Mouse (Mus musculus) left cerebral cortex, postnatal 10 days (tissue): ENCODE measurements around the gene Lcn8. TPM values are rescaled to one million over a fixed set of nuclear protein-coding genes. Genes with fewer than 3 reads are reported as not detected.

Source experiments
- DNase-seq, 2 experiments: peaks; one replicate each; pipeline ENCODE4 v3.0.0; 2021 to 2022; ENCODE audit warnings: low spot score in 2 of 2, mixed read lengths in 1 of 2; ENCODE audit errors: extremely low spot score in 1 of 2
- intact Hi-C: fragments of 180-260 bp; cut with DNase I; formaldehyde crosslinking; loops from one replicate; pipeline ENCODE4 v1.15.1; 2025
- total RNA-seq, 2 experiments: library from RNA; stranded (reverse); gene quantifications; 2 replicates each; pipeline ENCODE4 v1.2.3; 2021

Lcn8 gene
- not detected for total RNA-seq

DNA sequence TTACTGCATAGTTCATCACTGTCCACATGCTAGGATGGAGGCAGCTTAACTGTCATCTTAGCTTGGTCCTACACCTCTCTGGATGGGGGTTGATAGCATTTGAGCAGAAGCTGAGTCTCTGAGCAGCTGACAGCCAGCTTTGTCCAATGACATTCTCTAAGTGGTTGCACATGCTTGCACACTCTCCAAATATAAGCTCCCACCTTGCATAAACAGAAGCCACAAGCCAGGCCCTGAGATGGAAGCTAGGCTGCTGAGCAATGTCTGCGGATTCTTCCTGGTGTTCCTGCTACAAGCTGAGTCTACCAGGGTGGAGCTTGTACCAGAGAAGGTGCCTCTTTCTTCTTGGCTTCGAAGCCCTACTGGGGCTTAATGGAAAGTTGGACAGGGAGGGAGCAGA is at the start of gene Lcn8:
Lcn8 (plus strand) TSS at position 219 of the 400 bp plus-strand sequence.
- no peak for DNase-seq
- intact Hi-C loops, result no loop called here

DNA sequence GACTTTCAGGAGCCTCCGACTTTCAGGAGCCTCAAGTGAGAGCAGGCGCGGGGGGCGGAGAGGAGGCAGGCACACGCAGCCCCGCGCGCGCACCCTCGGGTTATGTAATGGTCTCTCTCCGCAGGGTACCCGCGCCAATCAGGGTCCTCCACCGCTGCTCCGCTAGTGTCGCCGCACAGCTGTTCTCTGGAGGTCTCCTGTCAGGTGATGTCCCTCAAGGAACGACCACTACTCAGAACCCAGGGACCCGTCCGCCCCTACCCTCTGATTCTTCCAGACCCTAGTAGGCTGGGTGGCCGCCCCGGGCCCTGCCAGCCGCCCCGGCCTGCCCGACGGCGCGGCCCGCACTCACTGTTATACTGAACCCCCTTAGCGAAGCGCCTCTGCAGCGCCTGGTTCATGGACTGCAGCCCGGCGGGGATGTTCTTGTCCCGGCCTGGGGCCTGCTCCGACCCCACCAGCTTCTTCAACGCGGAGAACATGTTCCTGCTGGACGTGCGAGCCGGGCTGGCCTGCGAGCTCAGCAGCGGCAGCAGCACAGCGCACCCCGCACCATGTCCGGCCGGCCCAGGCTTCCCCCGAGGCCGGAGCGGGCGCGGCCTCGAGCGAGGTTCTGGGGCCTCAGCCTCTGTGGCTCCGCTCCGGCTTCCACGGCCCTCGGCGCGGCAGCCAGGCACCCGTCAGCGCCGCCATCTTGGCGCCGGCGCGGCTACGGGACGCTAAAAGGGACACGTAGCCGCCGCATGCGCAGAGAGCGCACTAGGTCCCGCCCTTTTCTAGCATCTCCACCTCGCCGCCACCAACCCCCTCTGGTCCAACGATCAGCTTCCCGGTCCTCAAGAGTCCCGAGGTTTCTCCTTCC is 44.9 kb upstream of the Lcn8 start, which contains the start of gene Rabl6:
Rabl6 (minus strand) TSS at position 761 of the 862 bp plus-strand sequence.
- peak; percentile 85 to 94 for DNase-seq
- intact Hi-C loops, result no loop called here

DNA sequence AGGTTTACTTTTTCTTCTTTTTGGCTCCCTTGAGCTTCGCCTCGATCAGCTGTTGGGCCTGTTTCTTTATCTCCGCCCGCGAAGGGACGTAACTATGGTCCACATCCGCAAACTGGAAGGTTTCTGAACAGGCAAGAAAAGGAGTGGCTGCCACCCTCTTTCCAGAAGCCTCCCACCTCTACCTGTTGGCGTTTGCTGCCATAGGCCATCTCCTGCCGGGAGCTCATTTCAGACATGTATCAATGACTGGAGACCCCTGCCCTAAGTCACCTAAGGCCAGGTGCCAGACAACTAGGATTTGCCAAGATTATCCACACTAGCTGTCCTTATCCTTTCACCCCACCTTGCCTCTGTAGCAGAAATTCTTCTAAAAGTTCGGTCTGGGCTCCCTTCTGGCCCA is 44.2 kb upstream of the Lcn8 start:
- no peak for DNase-seq
- intact Hi-C loops, result no loop called here

DNA sequence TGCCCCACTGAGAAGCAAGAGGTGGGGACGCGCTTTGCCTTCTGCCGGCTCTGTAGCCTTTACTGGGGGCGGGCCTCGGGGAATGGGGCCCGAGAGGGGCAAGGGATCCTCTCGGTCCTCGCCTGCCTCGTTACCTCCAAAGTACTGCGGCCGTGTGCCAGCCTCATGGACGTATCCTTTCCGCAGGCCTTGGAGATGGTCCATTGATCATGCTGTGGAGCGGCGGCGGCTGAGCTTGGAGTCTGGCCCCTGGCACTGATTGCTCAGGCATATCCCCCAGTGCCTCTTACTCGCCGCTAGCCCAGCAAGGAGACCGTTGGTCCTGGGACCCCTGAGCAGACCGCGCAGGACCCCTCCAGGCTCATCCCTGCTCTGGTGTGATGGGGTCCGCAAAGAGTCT is 36.5 kb upstream of the Lcn8 start:
- intact Hi-C loops, result no loop called here
- no peak for DNase-seq

DNA sequence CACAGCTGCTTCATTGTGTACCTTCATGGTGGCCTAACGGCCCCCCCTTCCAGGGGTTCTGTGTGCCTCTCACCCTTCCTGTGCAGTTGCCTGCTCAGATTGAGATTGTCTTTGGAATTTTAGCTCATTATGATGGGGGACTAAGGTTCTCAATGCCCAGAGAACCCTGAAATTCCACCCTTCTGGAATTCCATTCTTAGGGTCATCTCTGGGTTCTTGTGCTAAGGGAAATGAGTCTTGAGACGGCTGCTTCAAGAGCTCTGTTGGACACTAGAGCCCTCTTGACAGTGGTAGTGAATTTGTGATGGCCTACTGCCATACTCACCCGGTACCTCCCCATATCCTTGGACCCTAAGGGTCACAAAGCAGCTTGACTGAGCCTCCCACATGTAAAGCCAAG is 35.3 kb upstream of the Lcn8 start, which contains the start of gene Ccdc183:
Ccdc183 (minus strand) TSS at position 101 of the 400 bp plus-strand sequence.
- DNase-seq, result no peak
- intact Hi-C loops, result no loop called here

DNA sequence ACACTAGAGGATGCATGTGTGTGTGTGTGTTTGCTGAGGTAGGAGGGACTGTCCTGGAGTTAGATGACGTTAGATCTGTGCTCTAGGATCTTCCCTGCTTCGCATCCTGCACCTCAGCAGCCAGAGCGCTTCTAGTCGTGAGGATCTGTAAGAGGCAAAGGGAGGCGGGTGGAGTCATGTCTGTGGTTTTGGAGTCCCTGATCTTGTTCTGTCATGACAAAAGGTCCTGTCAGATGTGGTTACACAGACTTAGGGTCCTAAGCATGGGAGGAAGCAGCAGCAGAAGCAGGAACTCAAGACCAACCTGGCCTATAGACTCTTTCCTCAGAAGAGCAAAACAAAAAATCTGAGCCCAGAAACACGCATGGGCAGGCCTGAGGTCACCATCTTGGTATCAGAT is 32.5 kb upstream of the Lcn8 start:
- no peak for DNase-seq
- intact Hi-C loops, result no loop called here

DNA sequence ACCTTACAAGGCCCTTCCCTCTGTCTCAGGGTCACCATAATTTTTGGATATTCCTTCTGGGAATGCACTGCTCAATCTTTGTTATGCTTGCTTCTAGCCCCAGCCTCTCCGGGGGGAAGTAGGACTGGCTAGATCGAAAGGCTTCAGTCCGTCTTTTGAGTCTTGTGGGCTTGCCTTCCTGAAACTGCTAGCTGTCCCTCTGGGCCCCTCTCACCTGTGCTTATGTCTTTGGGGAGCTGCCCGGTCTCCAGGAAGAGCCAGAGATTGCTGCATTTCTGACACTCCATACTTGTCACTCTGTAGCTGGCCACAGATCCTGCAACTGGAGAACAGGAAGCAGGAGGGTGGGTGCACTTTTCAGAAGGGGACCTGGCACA is 32.1 kb upstream of the Lcn8 start:
- intact Hi-C loops, result no loop called here
- no peak for DNase-seq

DNA sequence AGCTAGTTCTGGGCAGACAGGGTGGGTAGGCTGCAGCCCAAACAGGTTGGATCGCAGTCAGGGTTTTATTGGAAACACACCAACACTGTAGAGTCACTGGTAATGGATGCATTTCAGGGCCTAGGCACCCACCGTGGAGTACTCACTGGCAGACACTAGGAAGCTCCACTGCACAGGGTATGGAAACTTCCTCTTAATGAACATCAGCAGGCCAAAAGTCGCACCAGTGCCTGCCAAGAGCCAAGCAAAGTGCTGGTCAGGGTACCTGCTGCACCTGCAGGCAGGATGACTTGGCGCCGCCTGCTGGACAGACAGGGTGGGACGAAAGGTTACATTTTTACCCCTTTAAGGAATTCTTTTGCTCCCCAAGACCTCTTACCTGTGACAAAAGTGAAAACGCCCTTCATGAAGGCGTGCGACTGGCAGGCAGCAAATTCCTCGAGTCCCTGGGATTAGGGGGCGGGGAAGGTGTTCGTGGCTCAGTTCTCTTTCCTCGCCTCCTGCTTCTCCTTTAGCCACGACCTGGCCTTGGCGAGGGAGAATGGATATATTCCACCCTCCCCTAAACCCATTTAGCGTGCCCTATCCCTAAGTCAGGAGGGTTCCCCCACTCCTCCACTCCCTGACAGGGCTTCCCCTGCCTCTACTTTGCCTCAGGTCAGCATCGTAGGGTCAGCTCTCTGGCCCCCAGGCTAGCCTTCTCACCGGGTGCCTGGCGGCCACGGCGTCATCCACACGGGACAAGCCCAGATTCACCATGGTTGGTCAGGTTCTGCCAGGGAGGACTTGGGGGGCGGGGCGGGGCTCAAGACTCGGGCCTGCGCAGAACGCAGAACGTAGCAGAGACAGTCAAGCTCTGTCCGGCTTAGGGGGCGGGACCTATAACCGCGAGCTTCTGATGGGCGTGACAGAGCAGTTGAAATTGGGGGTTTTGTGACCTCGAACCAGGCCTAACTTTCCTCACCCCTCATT is 31.4 kb upstream of the Lcn8 start, which contains the start of gene Tmem141:
Tmem141 (minus strand) TSS at position 777 of the 972 bp plus-strand sequence.
- peak; percentile 83 to 94 for DNase-seq
- intact Hi-C loops, result no loop called here

DNA sequence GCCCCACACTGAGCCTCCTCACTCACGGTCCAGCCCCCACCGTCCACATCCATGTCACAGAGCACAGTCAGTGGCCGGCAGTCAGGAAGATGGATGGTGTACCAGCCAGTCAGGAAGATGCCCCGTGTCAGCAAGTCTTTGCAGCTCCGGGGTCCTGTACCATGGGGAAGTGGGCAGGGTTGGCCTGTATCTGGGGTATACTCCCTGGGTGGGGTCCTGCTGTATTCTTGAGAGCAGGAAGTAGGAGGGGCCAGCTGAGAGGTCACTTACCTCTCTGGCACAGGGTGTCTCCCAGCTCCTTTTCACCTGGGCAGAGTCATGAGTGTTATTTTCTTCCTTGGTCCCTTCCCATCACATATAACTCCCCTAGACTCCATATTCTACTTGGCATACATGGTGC is 26.9 kb upstream of the Lcn8 start:
- DNase-seq, result no peak
- intact Hi-C loops, result no loop called here

DNA sequence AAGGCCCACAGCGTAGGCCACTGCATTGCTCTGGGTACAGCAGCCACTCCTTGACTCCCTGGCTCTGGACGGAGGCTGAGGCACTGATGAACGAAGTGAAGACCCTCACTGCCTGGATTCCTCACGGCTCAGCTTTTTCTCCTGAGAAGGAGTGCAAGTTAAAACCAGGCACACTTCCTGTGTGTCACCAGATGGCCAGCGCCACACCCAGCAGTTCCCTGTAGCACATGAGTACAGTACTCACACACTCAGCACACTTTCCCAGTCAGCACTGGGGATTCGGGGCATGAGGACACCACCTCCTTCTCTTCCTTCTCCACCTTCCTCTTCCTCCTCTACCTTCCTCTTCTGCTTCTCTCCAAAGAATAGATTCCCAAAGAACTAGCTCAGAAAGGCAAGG is 25.1 kb upstream of the Lcn8 start, which contains the start of gene Fcna:
Fcna (minus strand) TSS at position 220 of the 400 bp plus-strand sequence.
- DNase-seq, result no peak
- intact Hi-C loops, result no loop called here

DNA sequence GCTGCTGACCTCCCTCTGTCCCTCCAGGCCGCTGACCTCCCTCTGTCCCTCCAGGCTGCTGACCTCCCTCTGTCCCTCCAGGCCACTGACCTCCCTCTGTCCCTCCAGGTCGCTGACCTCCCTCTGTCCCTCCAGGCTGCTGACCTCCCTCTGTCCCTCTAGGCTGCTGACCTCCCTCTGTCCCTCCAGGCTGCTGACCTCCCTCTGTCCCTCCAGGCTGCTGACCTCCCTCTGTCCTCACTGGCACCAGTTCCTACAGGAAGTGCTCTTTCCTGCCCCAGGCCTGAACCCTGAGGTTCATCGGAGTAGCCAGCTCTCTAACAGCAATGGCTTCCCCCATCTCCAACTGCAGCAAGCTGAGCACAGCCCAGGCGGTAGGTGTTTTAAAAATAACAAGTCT is 24.2 kb upstream of the Lcn8 start:
- no peak for DNase-seq
- intact Hi-C loops, result no loop called here

DNA sequence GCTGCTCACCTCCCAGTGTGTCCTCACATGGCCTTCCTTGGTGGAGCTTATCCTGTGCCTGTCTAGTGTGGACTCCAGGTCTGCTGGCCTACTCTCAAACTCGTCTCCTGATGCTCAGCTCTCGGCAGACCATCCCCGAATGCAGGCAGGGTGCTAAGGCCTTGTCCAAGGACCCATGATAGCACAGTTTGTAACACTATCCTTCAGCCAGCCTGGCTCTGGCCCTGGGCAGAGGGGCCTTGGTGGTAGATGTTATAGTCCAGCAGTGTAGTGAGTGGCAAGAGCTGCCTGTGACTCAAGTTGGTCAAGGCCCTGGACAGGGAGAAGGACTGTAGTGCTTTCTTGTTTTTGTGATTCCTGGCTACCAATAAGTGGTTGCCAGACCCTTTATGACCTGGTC is 19.3 kb upstream of the Lcn8 start:
- no peak for DNase-seq
- intact Hi-C loops, result no loop called here

DNA sequence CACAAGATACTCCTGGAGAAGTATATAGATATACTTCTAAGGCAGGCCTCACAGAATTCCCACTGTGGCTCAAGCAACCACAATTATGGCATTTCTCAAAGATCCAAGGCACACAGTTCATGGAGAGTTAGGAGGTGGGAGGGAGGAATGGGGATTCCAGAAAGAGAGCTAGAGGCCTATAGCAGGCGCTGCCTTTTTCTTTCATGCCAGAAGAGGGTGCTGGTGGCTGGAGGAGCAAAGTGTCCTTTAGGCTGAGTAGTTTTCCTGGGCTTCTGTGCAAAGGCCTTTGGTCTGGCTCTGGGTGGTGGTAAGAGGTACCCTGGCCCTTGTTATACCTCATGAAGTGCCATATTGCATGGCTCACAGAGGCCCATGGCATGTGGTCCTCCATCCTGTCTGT is 18.9 kb upstream of the Lcn8 start:
- intact Hi-C loops, result no loop called here
- DNase-seq, result no peak

DNA sequence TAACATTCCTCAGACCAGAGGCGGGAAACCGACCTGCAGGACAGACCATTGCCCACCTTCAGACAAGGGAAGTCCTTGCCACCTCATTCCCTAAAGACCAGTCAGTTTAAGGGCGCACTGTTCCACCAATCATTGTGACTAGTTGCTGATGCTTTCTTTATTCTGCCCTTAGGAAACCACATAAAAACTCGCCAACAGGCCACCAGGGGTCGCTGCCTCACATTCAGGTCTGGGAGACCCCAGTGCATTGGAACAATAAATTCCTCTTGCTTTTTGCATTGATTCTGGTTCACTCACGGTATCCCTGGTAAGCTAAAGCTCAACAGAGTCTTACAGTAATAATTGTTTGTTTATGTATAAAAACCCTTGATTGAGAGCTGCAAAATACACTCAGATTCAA is 13.0 kb upstream of the Lcn8 start:
- intact Hi-C loops, result no loop called here
- DNase-seq, result peak; percentile 32 to 46

DNA sequence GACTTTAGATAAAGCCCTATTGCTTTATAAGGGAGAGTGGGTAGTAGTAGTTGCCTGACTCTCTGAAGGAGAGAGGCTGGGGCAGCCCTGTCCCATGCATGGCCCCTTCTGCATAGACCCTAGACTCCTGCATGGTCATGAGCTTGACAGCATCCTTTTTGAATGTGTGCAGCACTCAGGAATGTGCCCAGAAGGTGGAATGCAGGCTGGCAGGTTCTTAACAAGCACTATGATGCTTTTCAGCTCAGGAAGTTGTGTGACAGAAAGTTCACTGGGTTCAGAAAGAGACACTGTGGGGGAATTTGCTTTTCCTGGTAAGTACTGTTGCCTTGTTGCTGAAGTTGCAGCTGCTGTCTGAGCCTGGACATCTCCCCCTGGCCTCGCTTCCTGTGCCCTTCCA is 1.6 kb downstream of the Lcn8 start:
- no peak for DNase-seq

DNA sequence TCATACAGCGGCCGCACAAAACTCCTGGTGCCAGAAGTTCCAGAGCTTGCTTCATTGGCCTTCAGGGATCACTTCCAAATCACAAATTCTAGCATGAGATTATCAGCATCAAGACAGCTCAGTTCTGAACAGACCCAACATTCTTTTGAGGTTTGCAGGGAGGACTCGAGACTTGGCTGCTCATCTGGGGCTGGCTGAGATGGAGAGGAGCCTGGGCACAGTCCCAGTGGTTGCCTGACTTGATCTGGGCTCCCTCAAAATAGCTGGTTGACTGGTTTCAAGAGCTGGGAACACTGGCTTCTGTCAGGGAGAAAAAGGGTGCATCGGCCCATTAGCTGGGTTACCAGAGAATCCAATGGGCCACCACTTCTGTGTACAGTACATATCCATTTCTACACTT is 3.8 kb downstream of the Lcn8 start:
- DNase-seq, result peak in 1 of 2 experiments; percentile 14
- intact Hi-C loops, result no loop called here

More for the DNA sequence above, 1.6 kb downstream of the Lcn8 start:
- intact Hi-C loops, result no loop called here

DNA sequence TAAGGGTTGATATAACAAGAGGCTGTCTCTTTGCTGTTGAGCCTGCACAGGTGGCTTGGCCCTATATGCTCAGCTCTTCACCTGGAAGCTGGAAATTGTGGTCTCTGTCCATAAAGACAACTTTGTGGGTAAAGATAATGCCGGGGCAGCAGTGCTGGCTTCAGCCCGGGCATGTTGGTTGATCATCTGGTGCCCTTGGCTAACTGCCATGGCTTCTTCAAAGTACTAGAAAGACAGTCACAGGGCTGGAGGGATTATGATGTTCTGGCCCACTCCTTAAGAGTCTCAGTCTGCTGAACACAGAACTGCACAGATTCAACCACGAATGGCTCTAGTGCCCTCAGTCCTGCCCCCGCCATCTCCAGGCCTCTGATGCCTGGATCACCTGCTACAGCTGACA is 4.3 kb downstream of the Lcn8 start:
- intact Hi-C loops, result no loop called here
- DNase-seq, result peak in 1 of 2 experiments; percentile 9

DNA sequence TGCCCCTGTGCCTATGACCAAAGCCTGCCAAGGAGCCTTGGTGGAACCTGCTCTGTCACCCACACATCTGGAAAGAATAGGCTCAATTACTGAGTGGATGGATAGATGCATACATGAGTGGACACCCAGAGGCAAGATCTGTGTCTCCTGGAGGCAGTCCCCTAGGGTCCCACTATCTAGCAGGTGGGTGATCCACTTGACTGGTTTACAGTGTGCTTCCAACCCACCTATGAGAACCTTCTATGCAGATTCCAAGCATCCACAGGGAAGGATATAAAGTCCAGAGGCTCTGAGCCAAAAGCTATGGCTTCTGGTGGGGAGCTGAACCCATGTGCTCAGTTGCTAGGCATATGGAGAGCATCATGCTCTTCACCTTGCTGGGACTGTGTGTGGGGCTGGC is 4.7 kb downstream of the Lcn8 start, which contains the start of gene Lcn5:
Lcn5 (plus strand) TSS at position 301 of the 400 bp plus-strand sequence.
- no peak for DNase-seq
- intact Hi-C loops, result no loop called here

DNA sequence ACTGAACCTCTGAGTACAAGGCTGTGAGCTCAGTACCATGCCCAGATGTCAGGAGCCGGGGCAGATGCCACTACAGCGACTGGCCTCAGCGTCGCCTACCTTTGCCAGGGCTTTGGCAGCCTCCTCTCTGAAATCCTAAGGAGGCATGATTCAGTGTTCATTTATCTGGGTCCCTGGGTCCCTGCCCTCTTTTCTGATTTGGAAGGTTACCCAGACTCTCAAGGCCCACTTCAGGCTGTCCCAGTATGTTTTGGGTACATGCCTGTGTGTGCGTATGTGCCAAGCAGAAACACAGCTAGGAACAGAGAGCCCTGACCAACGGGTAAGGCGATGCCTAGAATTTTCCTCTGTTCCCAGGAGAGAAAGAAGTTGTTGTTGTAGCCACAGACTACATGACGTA is 7.4 kb downstream of the Lcn8 start:
- no peak for DNase-seq
- intact Hi-C loops, result no loop called here
